ENCODE assay signal across 28 mouse cellular contexts in the genomic region with DNA sequence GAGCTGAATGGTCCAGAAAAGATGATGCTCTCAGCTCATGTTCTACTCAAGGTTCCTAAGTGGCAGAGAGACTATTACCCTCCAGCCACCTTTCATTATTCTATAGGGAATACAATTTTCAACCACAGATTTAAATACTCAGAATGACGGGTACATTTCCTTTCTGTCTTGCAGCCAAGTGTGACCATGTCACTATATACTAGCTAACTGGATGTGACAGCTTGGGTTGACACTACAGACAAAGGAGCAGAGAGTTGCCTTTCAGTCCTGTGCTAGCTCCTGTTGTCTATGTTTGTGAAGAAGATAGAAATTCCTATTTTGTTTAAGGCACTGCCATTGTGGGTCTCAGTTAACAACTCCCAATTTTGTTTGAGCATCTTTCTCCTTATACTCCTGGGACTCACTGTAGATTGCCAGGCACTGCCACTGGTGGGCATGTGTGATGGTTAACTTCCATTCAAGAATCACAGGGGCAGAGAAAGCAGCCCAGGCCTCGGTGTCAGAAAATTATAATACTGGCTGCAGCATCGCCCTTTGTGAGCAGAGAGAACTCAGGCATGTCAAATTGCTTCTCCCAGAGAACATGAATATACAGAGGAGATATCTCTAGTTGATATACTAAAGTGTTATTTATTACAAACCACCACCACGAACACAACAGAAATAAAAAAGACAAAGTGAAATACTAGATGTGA. TPM values are rescaled to one million over a fixed set of nuclear protein-coding genes. Genes with fewer than 3 reads are reported as not detected.
A peak's percentile ranks its signal among the peaks of the same experiment; 100 is the strongest.
DNase-seq lines count a peak whose midpoint lies in the region; ATAC-seq and TF ChIP-seq lines count a peak whose summit lies in the region.
"Had no signal": no experiment of that assay in that cellular context is flagged by ENCODE, and none has a peak within 500 bp of the region (broad histone marks: within the 10 kb centered on the region; RNA-seq: fewer than 3 reads in every experiment).

No protein-coding gene starts in this region.

- no peak for TF ChIP-seq CTCF in midbrain, postnatal 0 days (IDR thresholded peaks at IDR 0.05)

- no peak overlapping the region for H3K4me2 ChIP-seq in midbrain, postnatal 0 days (ENCODE audit: low read depth, low read length, poor library complexity, severe bottlenecking)
- H3K4me2 ChIP-seq in midbrain, embryonic 14.5 days (ENCODE audit: low read length), result no peak overlapping the region
- H3K4me2 ChIP-seq: embryonic facial prominence, embryonic 12.5 days; heart, embryonic 15.5 days; limb, embryonic 15.5 days; neural tube, embryonic 13.5 days had no signal

- H3K9me3 ChIP-seq in midbrain, embryonic 10.5 days (replicated peaks), result no peaks in the 10 kb centered on the region
- no peaks in the 10 kb centered on the region for H3K9me3 ChIP-seq in midbrain, postnatal 0 days (ENCODE audit: low read length)
- H3K9me3 ChIP-seq in midbrain, embryonic 14.5 days (ENCODE audit: control insufficient read depth, low read length), result no peaks in the 10 kb centered on the region
- H3K9me3 ChIP-seq: embryonic facial prominence, embryonic 12.5 days; G1E; heart, embryonic 15.5 days; limb, embryonic 15.5 days; neural tube, embryonic 13.5 days had no signal

- peak; percentile 27 to 37 for DNase-seq in cerebellum, adult 18-20 months
- no peak for DNase-seq in cerebellum, adult 11-12 months
- DNase-seq in midbrain, embryonic 10.5 days (ENCODE audit: low spot score), result peak; percentile 12
- DNase-seq in midbrain, postnatal 0 days (ENCODE audit: low spot score), result no peak
- peak; percentile 21 for DNase-seq in midbrain, embryonic 14.5 days
- no peak for DNase-seq in kidney, postnatal 14 days
- no peak for DNase-seq in gastrocnemius, postnatal 10 days
- no peak for DNase-seq in kidney, adult 9 months
- DNase-seq: adrenal gland, postnatal 10 days; gastrocnemius, postnatal 25 days; heart, adult 2 months; layer of hippocampus, postnatal 36 days; lung, postnatal 10 days; right cerebral cortex, postnatal 14 days; spleen, adult 18-20 months; thymus, postnatal 36 days had no signal

- H3K4me1 ChIP-seq in midbrain, embryonic 10.5 days, result peaks cover 25% of the 10 kb centered on the region
- H3K4me1 ChIP-seq in midbrain, postnatal 0 days (ENCODE audit: insufficient read depth, low read length), result no peaks in the 10 kb centered on the region
- no peaks in the 10 kb centered on the region for H3K4me1 ChIP-seq in midbrain, embryonic 14.5 days (ENCODE audit: control insufficient read depth, insufficient read depth, low read length)
- H3K4me1 ChIP-seq: embryonic facial prominence, embryonic 12.5 days; heart, embryonic 15.5 days; limb, embryonic 15.5 days; neural tube, embryonic 13.5 days had no signal

- peak overlapping the region; percentile 63; the same call in 1 of the 2 replicates for H3K27ac ChIP-seq in midbrain, embryonic 10.5 days (replicated peaks)
- no peak overlapping the region for H3K27ac ChIP-seq in midbrain, postnatal 0 days (ENCODE audit: low read depth, low read length)
- H3K27ac ChIP-seq in midbrain, embryonic 14.5 days (replicated peaks; ENCODE audit: low read depth, low read length), result peak overlapping the region; percentile 45
- H3K27ac ChIP-seq: embryonic facial prominence, embryonic 12.5 days; heart, adult 2 months; heart, embryonic 15.5 days; layer of hippocampus, adult 2 months; limb, embryonic 15.5 days; neural tube, embryonic 13.5 days had no signal

- no peak overlapping the region for H3K4me3 ChIP-seq in midbrain, embryonic 10.5 days
- H3K4me3 ChIP-seq in midbrain, postnatal 0 days (ENCODE audit: low read depth, low read length), result no peak overlapping the region
- no peak overlapping the region for H3K4me3 ChIP-seq in midbrain, embryonic 14.5 days (replicated peaks; ENCODE audit: low read depth, low read length)
- H3K4me3 ChIP-seq: embryonic facial prominence, embryonic 12.5 days; erythroblast, embryonic 14.5 days; heart, adult 2 months; heart, embryonic 15.5 days; layer of hippocampus, adult 2 months; limb, embryonic 15.5 days; neural tube, embryonic 13.5 days had no signal

- H3K36me3 ChIP-seq in midbrain, embryonic 10.5 days, result no peaks in the 10 kb centered on the region
- H3K36me3 ChIP-seq in midbrain, postnatal 0 days (ENCODE audit: insufficient read depth, low read length), result no peaks in the 10 kb centered on the region
- H3K36me3 ChIP-seq in midbrain, embryonic 14.5 days (ENCODE audit: control insufficient read depth, insufficient read depth, low read length), result no peaks in the 10 kb centered on the region
- H3K36me3 ChIP-seq: embryonic facial prominence, embryonic 12.5 days; G1E; heart, embryonic 15.5 days; limb, embryonic 15.5 days; neural tube, embryonic 13.5 days had no signal

- WGBS in midbrain, embryonic 10.5 days, result 59% methylated on average over 4 of the region's 4 CpGs
- 35% methylated on average over 4 of the region's 4 CpGs for whole genome bisulfite sequencing in midbrain, postnatal 0 days
- 32% methylated on average over 4 of the region's 4 CpGs for WGBS in midbrain, embryonic 14.5 days

- peaks cover 96% of the 10 kb centered on the region for H3K27me3 ChIP-seq in midbrain, embryonic 10.5 days (ENCODE audit: low read depth, poor library complexity, severe bottlenecking)
- H3K27me3 ChIP-seq in midbrain, postnatal 0 days (ENCODE audit: insufficient read depth, low read length), result no peaks in the 10 kb centered on the region; the same call in 1 of the 2 replicates
- 0 out of 2 replicates have a peak, but pooled peaks cover 5% of the 10 kb centered on the region for H3K27me3 ChIP-seq in midbrain, embryonic 14.5 days (ENCODE audit: control insufficient read depth, insufficient read depth, low read length)
- H3K27me3 ChIP-seq: heart, embryonic 15.5 days had no signal

- no peak for ATAC-seq in midbrain, postnatal 0 days (ENCODE audit: low FRiP score)
- peak; percentile 50; the same call in 1 of the 2 replicates for ATAC-seq in midbrain, embryonic 14.5 days (ENCODE audit: low FRiP score, low TSS enrichment)
- ATAC-seq: activated CD4-positive, CD25-positive, alpha-beta regulatory T cell, adult 4 months; CD4-positive, CD25-positive, alpha-beta regulatory T cell, adult 4 months; forebrain, embryonic 14.5 days; intestine, embryonic 16.5 days had no signal

- H3K9ac ChIP-seq in midbrain, postnatal 0 days (replicated peaks; ENCODE audit: low read length, poor library complexity, severe bottlenecking), result no peak overlapping the region
- H3K9ac ChIP-seq in midbrain, embryonic 14.5 days (replicated peaks; ENCODE audit: low read length), result no peak overlapping the region
- H3K9ac ChIP-seq: embryonic facial prominence, embryonic 12.5 days; heart, embryonic 15.5 days; limb, embryonic 15.5 days; neural tube, embryonic 13.5 days had no signal

RNA-seq across cellular contexts. Expression of gene Gja6, which starts 43.0 kb away (rescaled TPM):
- 0.09 and 0.41 TPM in 2 replicates for polyA plus RNA-seq in midbrain, embryonic 10.5 days (2016; fragmentation: Nextera tagmentation; extraction: Ambion mirVana)
- total RNA-seq in midbrain, postnatal 0 days (2014; rRNA removed), result 0.33 and 0.38 TPM in 2 replicates
- 0.07 TPM in 1 of 2 replicates, not detected in the other for polyA plus RNA-seq in midbrain, postnatal 0 days (2015; fragmentation: Nextera tagmentation; extraction: Ambion mirVana)
- polyA plus RNA-seq in midbrain, embryonic 14.5 days (2014; fragmentation: Nextera tagmentation; extraction: Ambion mirVana), result not detected in 2 replicates
- total RNA-seq in gastrocnemius, postnatal 10 days (2021), result under 1 TPM; 0.12 to 0.14 TPM
- total RNA-seq: gastrocnemius, postnatal 25 days; hematopoietic stem cell, adult 5-6 weeks had no signal
- polyA plus RNA-seq: activated CD4-positive, CD25-positive, alpha-beta regulatory T cell, adult 4 months; CD4-positive, CD25-positive, alpha-beta regulatory T cell, adult 4 months; embryonic facial prominence, embryonic 12.5 days; erythroblast, embryonic 14.5 days; G1E; heart, adult 2 months; heart, embryonic 15.5 days had no signal

Comparison
In these comparisons a context has a peak if more than half of its experiments do, and no peak if none do; other contexts are left out.
1. DNase-seq: peak in cerebellum, adult 18-20 months (2 of 2), midbrain, embryonic 10.5 days (single experiment) and midbrain, embryonic 14.5 days (single experiment); none in cerebellum, adult 11-12 months (single experiment), midbrain, postnatal 0 days (single experiment), kidney, postnatal 14 days (single experiment), gastrocnemius, postnatal 10 days (single experiment) and kidney, adult 9 months (single experiment).